Mouse (Mus musculus) thymus, adult 2 months (tissue): ENCODE data around the gene Fut11. TPM values are rescaled to one million over a fixed set of nuclear protein-coding genes. Genes with fewer than 3 reads are reported as not detected.
A peak's percentile ranks its signal among the peaks of the same experiment; 100 is the strongest.
"Not testable (repeated sequence)": the region's sequence is repeated elsewhere in the genome, so short reads cannot be mapped to it uniquely, and the experiment has no call there.

Experiments
- DNase-seq: peaks from one replicate; pipeline ENCODE4 v3.0.0; 2021
- H3K27ac ChIP-seq: fragments of 200-500 bp; 2 replicates; pipeline ENCODE4 v1.5.1; 2012; ENCODE audit warnings: low read length, control low read depth; ENCODE audit not compliant: control insufficient read depth, insufficient read depth
- H3K27me3 ChIP-seq: fragments of 200-500 bp; 2 replicates; pipeline ENCODE4 v1.6.1; 2012; ENCODE audit warnings: mild to moderate bottlenecking, low read length, moderate library complexity, mixed read lengths; ENCODE audit not compliant: control insufficient read depth, insufficient read depth
- H3K36me3 ChIP-seq: fragments of 200-500 bp; 2 replicates; pipeline ENCODE4 v1.6.1; 2012; ENCODE audit warnings: mild to moderate bottlenecking, low read length, moderate library complexity; ENCODE audit not compliant: control insufficient read depth, insufficient read depth
- H3K4me1 ChIP-seq: fragments of 200-500 bp; replicated peaks from 2 replicates; pipeline ENCODE4 v1.6.1; 2012; ENCODE audit warnings: low read length; ENCODE audit not compliant: control insufficient read depth, insufficient read depth
- H3K4me3 ChIP-seq: fragments of 200-500 bp; 2 replicates; pipeline ENCODE4 v1.5.1; 2012; ENCODE audit warnings: mild to moderate bottlenecking, low read length, control low read depth, moderate library complexity; ENCODE audit not compliant: control insufficient read depth, insufficient read depth
- CTCF ChIP-seq: fragments of 200-500 bp; IDR thresholded peaks from 2 replicates; pipeline ENCODE4 v1.5.1; 2012; ENCODE audit warnings: mild to moderate bottlenecking, control low read depth, low read length, moderate library complexity, borderline replicate concordance; ENCODE audit not compliant: control insufficient read depth, poor library complexity, insufficient read depth; ENCODE audit errors: extremely low read depth
- POLR2A ChIP-seq: fragments of 200-500 bp; IDR thresholded peaks from 2 replicates; pipeline ENCODE4 v1.6.1; 2012; ENCODE audit warnings: mild to moderate bottlenecking, low read length, control low read depth, moderate library complexity; ENCODE audit not compliant: control insufficient read depth, poor library complexity, insufficient read depth; ENCODE audit errors: extremely low read depth
- WGBS: fragments of 180-500 bp; shearing (Covaris S2); methylation state at CpG from one replicate; pipeline ENCODE4 v1.1.7; 2018; 5-methylcytosine and 5-hydroxymethylcytosine counted together
- polyA plus RNA-seq: library from polyadenylated mRNA; depleted of rRNA; stranded (reverse); fragments of >200 nt; gene quantifications from 2 replicates; pipeline ENCODE4 v1.2.3, GENCODE M21; 2012

Gene Fut11
- polyA plus RNA-seq, 1 experiment, result 19.2 TPM

DNA sequence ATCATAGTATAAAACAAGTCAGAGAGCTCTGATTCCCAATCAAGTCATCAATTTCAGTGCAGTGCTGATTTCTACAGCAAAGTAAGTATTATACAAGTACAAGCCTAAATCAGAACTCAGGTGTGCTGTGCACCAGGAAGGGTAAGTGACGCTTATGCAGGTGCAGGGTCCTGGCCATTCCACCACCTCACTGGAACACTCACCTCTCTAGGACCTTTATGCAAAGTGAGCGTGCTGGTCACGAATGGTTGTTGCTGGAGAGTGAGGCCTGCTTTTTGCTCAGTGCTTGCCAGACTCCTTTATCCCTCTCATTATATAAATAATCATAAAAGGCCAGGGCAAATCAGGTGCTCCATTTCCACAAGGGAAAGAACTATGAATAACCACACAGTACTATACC is 5.6 kb downstream of the Fut11 start:
- no peak for DNase-seq
- Histone ChIP-seq H3K4me3 (no peak overlapping the region), H3K36me3 (no peaks in the 10 kb centered on the region), H3K27me3 (no peaks in the 10 kb centered on the region), H3K4me1 (peaks cover 13% of the 10 kb centered on the region), H3K27ac (no peak overlapping the region)
- 92% methylated on average over 3 of the region's 3 CpGs for WGBS
- TF ChIP-seq CTCF (no peak), POLR2A (no peak)

DNA sequence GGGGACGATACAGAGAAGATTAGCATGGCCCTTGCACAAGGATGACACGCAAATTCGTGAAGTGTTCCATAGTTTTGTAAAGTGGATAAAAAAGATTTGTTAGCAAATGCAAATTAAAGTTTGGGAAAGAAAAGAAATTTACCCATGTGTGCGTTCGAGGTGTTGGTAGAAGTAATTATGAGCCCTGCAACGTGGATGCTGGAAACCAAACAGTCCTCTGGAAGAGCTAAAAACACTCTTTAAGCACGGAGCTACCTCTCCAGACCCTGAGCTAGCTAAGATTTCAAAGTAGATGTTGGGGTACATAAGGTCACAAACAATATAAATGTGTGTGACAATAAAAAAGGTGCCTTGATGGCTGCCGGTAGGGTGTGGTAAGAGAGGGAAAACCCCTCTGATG is 6.8 kb downstream of the Fut11 start:
- DNase-seq, result no peak
- H3K27ac ChIP-seq, result no peak overlapping the region
- no peak overlapping the region for H3K4me3 ChIP-seq
- H3K27me3 ChIP-seq, result no peaks in the 10 kb centered on the region
- WGBS, result 88% methylated on average over 8 of the region's 8 CpGs
- H3K4me1 ChIP-seq, result peaks cover 4% of the 10 kb centered on the region
- no peaks in the 10 kb centered on the region for H3K36me3 ChIP-seq
- TF ChIP-seq POLR2A, result no peak
- no peak for TF ChIP-seq CTCF

- TF ChIP-seq CTCF, result no peak
- no peak for TF ChIP-seq POLR2A
- no peaks in the 10 kb centered on the region for H3K4me1 ChIP-seq
- WGBS, result 14% methylated on average over 15 of the region's 15 CpGs
Measured at GRCm38 (mm10) chr14:20702096-20702740, 7.5 kb downstream of the Fut11 start.

GRCm38 (mm10) chr14:20702741-20703381 is 8.1 kb downstream of the Fut11 start, which contains the start of gene Chchd1:
Gene Chchd1 (plus strand): TSS chr14:20703006.
- Histone ChIP-seq H3K36me3 (no peaks in the 10 kb centered on the region), H3K4me3 (peak within 1 kb of the TSS; percentile 95), H3K27ac (peak within 1 kb of the TSS; percentile 47; the same call in 1 of the 2 replicates), H3K27me3 (no peaks in the 10 kb centered on the region), H3K4me1 (no peaks in the 10 kb centered on the region)
- under 1% methylated on average over 61 of the region's 61 CpGs for WGBS
- no peak for TF ChIP-seq CTCF
- peak; percentile 82; the same call in 1 of the 2 replicates for TF ChIP-seq POLR2A
- peak; percentile 86 for DNase-seq

More at GRCm38 (mm10) chr14:20702096-20702740, 7.5 kb downstream of the Fut11 start:
- H3K27ac ChIP-seq, result no peak overlapping the region
- no peaks in the 10 kb centered on the region for H3K36me3 ChIP-seq
- DNase-seq, result no peak
- H3K27me3 ChIP-seq, result no peaks in the 10 kb centered on the region
- peak overlapping the region; percentile 95 for H3K4me3 ChIP-seq

DNA sequence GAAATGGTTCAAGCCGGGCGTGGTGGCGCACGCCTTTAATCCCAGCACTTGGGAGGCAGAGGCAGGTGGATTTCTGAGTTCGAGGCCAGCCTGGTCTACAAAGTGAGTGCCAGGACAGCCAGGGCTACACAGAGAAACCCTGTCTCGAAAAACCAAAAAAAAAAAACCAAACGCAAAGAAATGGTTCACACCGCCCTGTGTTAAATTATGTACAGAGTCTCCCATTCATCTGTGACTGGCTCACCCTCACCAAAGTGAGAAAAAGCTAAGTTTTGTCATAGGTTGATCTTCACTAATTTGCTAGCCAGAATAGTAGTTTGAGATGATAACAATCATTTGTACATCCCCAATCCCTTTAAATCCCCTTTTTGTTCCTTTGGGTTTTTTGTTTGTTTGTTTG is 8.7 kb downstream of the Fut11 start:
- DNase-seq, H3K27ac ChIP-seq, H3K27me3 ChIP-seq, H3K36me3 ChIP-seq, H3K4me1 ChIP-seq: not testable (repeated sequence)
- 7% methylated on average over 8 of the region's 8 CpGs for WGBS
- peak overlapping the region; percentile 95 for H3K4me3 ChIP-seq

DNA sequence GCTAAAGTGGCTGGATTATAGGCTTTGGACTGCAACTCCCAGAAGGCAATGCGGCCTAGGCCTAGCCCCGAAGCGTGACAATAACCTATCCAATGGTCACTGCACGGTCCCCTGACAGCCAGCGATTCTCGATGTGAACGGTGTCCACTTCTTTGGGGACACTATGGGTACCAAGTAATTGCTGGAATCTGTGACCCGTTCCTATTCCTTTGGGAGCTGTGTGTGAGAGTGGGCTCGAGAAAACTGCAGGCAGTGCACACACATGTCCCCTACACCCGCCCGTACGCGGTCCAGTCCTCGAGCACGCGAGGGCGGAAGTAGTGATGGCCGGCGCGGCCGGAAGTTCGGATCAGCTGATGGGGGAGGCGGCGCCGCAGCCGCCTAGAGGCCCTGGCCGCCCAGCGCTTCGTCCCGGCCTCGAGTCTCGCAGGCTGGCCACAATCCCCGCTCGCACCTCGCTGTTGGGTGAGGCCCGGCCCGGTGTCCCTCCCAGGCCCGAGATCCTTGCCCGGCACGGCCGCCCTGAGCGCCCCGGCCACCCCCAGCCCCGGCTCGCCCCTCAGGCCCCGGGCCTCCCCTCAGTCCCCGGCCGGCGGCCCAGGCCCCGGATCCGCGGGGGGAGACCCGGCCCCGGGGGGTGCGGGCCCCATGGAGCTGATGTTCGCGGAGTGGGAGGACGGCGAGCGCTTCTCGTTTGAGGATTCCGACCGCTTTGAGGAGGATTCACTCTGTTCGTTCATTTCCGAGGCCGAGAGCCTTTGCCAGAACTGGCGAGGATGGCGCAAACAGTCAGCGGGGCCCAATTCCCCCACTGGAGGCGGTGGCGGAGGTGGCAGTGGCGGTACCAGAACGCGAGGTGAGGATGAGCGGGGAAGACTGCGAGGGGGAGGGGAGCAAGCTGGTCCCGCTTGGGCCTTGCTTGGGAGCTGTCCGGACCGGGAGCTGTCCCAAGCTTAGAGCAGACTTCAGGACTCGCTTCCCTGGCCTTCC is 12.7 kb downstream of the Fut11 start, which contains the start of gene Zswim8:
Gene Zswim8 (plus strand): TSS at position 352 of the 990 bp plus-strand sequence.
- under 1% methylated on average over 80 of the region's 80 CpGs for WGBS
- DNase-seq, result peak; percentile 69

More for the DNA sequence above, 12.7 kb downstream of the Fut11 start, which contains the start of gene Zswim8:
- H3K4me3 ChIP-seq, result peak within 1 kb of the TSS; percentile 91
- no peaks in the 10 kb centered on the region for H3K27me3 ChIP-seq
- H3K27ac ChIP-seq, result peak within 1 kb of the TSS; percentile 36
- H3K36me3 ChIP-seq, result peaks cover 7% of the 10 kb centered on the region; the same call in 1 of the 2 replicates
- TF ChIP-seq POLR2A (no peak), CTCF (0 out of 2 replicates have a peak, but pooled peaks have one; percentile 12)
- H3K4me1 ChIP-seq, result peaks cover 7% of the 10 kb centered on the region
